Mouse (Mus musculus): ENCODE results near the gene Dnaja4. TPM values are rescaled to one million over a fixed set of nuclear protein-coding genes. Genes with fewer than 3 reads are reported as not detected.

Gene Dnaja4
- total and polyA plus RNA-seq, 2 experiments: 2.2 to 3.5 TPM

DNA sequence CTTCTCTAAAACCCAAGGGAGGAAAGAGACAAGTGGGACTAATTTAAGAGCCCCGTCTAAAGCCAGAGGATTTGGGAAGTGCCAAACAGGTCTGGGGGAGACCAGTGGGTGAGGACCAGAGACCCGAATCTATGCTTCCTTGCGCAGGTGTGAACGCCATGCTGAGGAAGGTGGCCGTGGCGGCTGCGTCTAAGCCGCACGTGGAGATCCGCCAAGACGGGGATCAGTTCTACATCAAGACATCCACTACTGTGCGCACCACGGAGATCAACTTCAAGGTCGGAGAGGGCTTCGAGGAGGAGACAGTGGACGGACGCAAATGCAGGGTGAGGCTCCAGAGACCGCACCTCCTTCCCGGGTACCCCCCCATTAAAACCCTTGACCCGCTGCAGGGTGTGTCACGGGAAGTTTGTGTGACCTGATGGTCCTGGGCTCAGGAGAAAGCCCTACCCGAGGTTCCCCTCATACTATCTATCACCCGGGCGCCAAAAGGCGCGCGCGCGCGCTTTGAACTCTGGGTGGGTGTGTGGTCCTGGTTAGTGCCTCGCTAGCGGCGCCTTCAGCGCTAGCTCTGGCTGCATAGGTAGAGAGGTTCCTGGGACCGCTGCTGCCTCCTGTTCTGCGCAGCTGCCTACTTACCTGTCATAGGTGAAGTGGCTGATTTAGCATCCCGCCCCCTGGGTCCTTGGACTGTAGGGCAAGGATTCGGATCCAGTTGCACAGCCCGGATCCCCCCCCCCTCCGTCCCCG is 66.8 kb downstream of the Dnaja4 start:
- H3K36me3 ChIP-seq (ENCODE audit: control insufficient read depth, insufficient read depth, low read length): no peaks in the 10 kb centered on the region
- no peak overlapping the region for H3K4me3 ChIP-seq (ENCODE audit: insufficient read depth, low read depth, low read length)
- H3K9ac ChIP-seq (ENCODE audit: low read depth, low read length): no peak overlapping the region
- H3K4me1 ChIP-seq (ENCODE audit: control insufficient read depth, insufficient read depth, low read length): no peaks in the 10 kb centered on the region
- no peaks in the 10 kb centered on the region for H3K79me2 ChIP-seq (ENCODE audit: control insufficient read depth, insufficient read depth, low read length)
- TF ChIP-seq CTCF (IDR thresholded peaks at IDR 0.05; ENCODE audit: low read depth, low read length): no peak
- no peak for TF ChIP-seq POLR2A (IDR thresholded peaks at IDR 0.05; ENCODE audit: extremely low read depth, insufficient read depth, low read length)
- H3K27me3 ChIP-seq (ENCODE audit: control insufficient read depth, insufficient read depth, low read length): peaks cover 13% of the 10 kb centered on the region; the same call in 1 of the 2 replicates
- DNase-seq (ENCODE audit: extremely low read depth, low read depth, low spot score): no peak
- 3% methylated on average over 41 of the region's 41 CpGs for WGBS
- no peak overlapping the region for H3K27ac ChIP-seq (replicated peaks; ENCODE audit: insufficient read depth, low read depth, low read length)

Other genes starting within 250 kb of the Dnaja4 start
- 12.3 and 20.7 TPM in 2 replicates for gene Dmxl2, start 197.2 kb upstream of the Dnaja4 start, total RNA-seq (2014; rRNA removed)
- 2.9 and 3.6 TPM in 2 replicates for gene Dmxl2, start 197.2 kb upstream of the Dnaja4 start, polyA plus RNA-seq (2012; rRNA removed)
- not detected in 2 replicates for gene Sh2d7, start 159.9 kb upstream of the Dnaja4 start, total RNA-seq (2014; rRNA removed)
- not detected in 2 replicates for gene Sh2d7, start 159.9 kb upstream of the Dnaja4 start, polyA plus RNA-seq (2012; rRNA removed)
- gene Cib2, start 138.7 kb upstream of the Dnaja4 start, total RNA-seq (2014; rRNA removed): 3.7 and 4.7 TPM in 2 replicates
- 4.1 and 5.8 TPM in 2 replicates for gene Cib2, start 138.7 kb upstream of the Dnaja4 start, polyA plus RNA-seq (2012; rRNA removed)
- 25.9 and 26.1 TPM in 2 replicates for gene Idh3a, start 112.5 kb upstream of the Dnaja4 start, total RNA-seq (2014; rRNA removed)
- 16.3 and 19.0 TPM in 2 replicates for gene Idh3a, start 112.5 kb upstream of the Dnaja4 start, polyA plus RNA-seq (2012; rRNA removed)
- gene Acsbg1, start 37.0 kb upstream of the Dnaja4 start, total RNA-seq (2014; rRNA removed): under 0.01 and 0.60 TPM in 2 replicates
- 0.07 and 0.12 TPM in 2 replicates for gene Acsbg1, start 37.0 kb upstream of the Dnaja4 start, polyA plus RNA-seq (2012; rRNA removed)
- gene Wdr61, start 35.6 kb downstream of the Dnaja4 start, total RNA-seq (2014; rRNA removed): 83.5 and 86.2 TPM in 2 replicates
- gene Wdr61, start 35.6 kb downstream of the Dnaja4 start, polyA plus RNA-seq (2012; rRNA removed): 38.4 and 38.6 TPM in 2 replicates
- gene Crabp1, start 65.9 kb downstream of the Dnaja4 start, total RNA-seq (2014; rRNA removed): not detected in 2 replicates
- gene Crabp1, start 65.9 kb downstream of the Dnaja4 start, polyA plus RNA-seq (2012; rRNA removed): not detected in 2 replicates
- 53.8 and 58.7 TPM in 2 replicates for gene Ireb2, start 164.9 kb downstream of the Dnaja4 start, total RNA-seq (2014; rRNA removed)
- 7.1 and 7.7 TPM in 2 replicates for gene Ireb2, start 164.9 kb downstream of the Dnaja4 start, polyA plus RNA-seq (2012; rRNA removed)
- 67.9 and 68.5 TPM in 2 replicates for gene Hykk, start 218.4 kb downstream of the Dnaja4 start, total RNA-seq (2014; rRNA removed)
- 8.7 and 12.1 TPM in 2 replicates for gene Hykk, start 218.4 kb downstream of the Dnaja4 start, polyA plus RNA-seq (2012; rRNA removed)